Mouse (Mus musculus): ENCODE results near the gene Mpz.

GRCm38 (mm10) chr1:171168906-171169305, 18.4 kb downstream of the Mpz start:
- TF ChIP-seq CTCF (IDR thresholded peaks at IDR 0.05; ENCODE audit: low read depth) (no peak), EP300 (IDR thresholded peaks at IDR 0.05; ENCODE audit: low read depth) (no peak)

Measured in liver, postnatal 0 days (tissue).